Comparison of ENCODE assay signal across 12 mouse cellular contexts in the genomic region with DNA sequence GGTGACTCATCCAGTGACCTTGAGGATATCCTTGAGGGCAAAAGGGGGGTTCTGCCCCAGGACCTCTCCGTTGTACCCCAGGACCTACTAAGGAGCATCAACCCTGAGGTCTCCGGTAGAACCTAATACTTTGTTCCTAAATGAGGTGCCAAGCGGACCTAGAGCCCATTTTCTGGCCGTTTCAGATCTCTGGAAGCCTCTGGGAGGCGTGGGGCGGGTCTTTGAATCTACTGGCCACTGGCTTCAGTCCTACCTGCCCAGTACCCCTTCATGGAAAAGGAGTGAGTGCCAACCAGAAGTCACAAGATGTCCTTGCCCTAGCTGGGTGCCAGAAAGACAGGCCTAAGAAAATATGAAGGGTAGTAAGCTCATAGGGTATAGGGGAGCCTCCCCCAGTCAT. TPM values are rescaled to one million over a fixed set of nuclear protein-coding genes. Genes with fewer than 3 reads are reported as not detected.
A peak's percentile ranks its signal among the peaks of the same experiment; 100 is the strongest.
DNase-seq lines count a peak whose midpoint lies in the region; ATAC-seq and TF ChIP-seq lines count a peak whose summit lies in the region.
"Had no signal": no experiment of that assay in that cellular context is flagged by ENCODE, and none has a peak within 500 bp of the region (broad histone marks: within the 10 kb centered on the region; RNA-seq: fewer than 3 reads in every experiment).

No protein-coding gene starts in this region.

- TF ChIP-seq EP300 in liver, postnatal 0 days (IDR thresholded peaks at IDR 0.05; ENCODE audit: low read depth), result no peak

- peaks cover 8% of the 10 kb centered on the region for H3K79me3 ChIP-seq in C2C12 (ENCODE audit: low read depth)

- peak overlapping the region; percentile 71 for H3K4me3 ChIP-seq in heart, embryonic 11.5 days (ENCODE audit: low read depth, low read length)
- H3K4me3 ChIP-seq in C2C12 (ENCODE audit: insufficient read depth, poor library complexity, severe bottlenecking), result peak overlapping the region; percentile 78
- peak overlapping the region; percentile 59 for H3K4me3 ChIP-seq in forebrain, postnatal 0 days (ENCODE audit: low read depth, low read length)
- H3K4me3 ChIP-seq in liver, postnatal 0 days (ENCODE audit: low read depth, low read length), result peak overlapping the region; percentile 51; the same call in 1 of the 2 replicates

- no peak for TF ChIP-seq CTCF in C2C12 (IDR thresholded peaks at IDR 0.05; ENCODE audit: control insufficient read depth, insufficient read depth, insufficient read length)
- no peak for TF ChIP-seq CTCF in forebrain, postnatal 0 days (IDR thresholded peaks at IDR 0.05; ENCODE audit: low read depth)
- TF ChIP-seq CTCF in liver, postnatal 0 days (IDR thresholded peaks at IDR 0.05; ENCODE audit: low read depth), result no peak

- peaks cover 10% of the 10 kb centered on the region; the same call in 1 of the 2 replicates for H3K4me1 ChIP-seq in heart, embryonic 11.5 days (ENCODE audit: control insufficient read depth, insufficient read depth, low read length)
- no peaks in the 10 kb centered on the region for H3K4me1 ChIP-seq in forebrain, postnatal 0 days (ENCODE audit: insufficient read depth)
- H3K4me1 ChIP-seq in liver, postnatal 0 days (ENCODE audit: insufficient read depth), result peaks cover 5% of the 10 kb centered on the region

- no peaks in the 10 kb centered on the region for H3K27me3 ChIP-seq in heart, embryonic 11.5 days (ENCODE audit: control insufficient read depth, insufficient read depth, low read length)
- no peaks in the 10 kb centered on the region for H3K27me3 ChIP-seq in C2C12 (ENCODE audit: control insufficient read depth, insufficient read depth, insufficient read length)
- no peaks in the 10 kb centered on the region for H3K27me3 ChIP-seq in forebrain, postnatal 0 days (ENCODE audit: insufficient read depth, low read length)
- H3K27me3 ChIP-seq in liver, postnatal 0 days (ENCODE audit: insufficient read depth, low read length), result no peaks in the 10 kb centered on the region

- peaks cover 4% of the 10 kb centered on the region; the same call in 1 of the 2 replicates for H3K36me3 ChIP-seq in heart, embryonic 11.5 days (ENCODE audit: control insufficient read depth, insufficient read depth, low read length)
- peaks cover 37% of the 10 kb centered on the region for H3K36me3 ChIP-seq in C2C12 (ENCODE audit: control insufficient read depth, insufficient read depth)
- no peaks in the 10 kb centered on the region; the same call in none of the 2 replicates for H3K36me3 ChIP-seq in forebrain, postnatal 0 days (ENCODE audit: insufficient read depth)
- no peaks in the 10 kb centered on the region for H3K36me3 ChIP-seq in liver, postnatal 0 days (replicated peaks; ENCODE audit: insufficient read depth, low read length)

- H3K9ac ChIP-seq in heart, embryonic 11.5 days (ENCODE audit: low read depth, low read length), result peak overlapping the region; percentile 31; the same call in 1 of the 2 replicates
- H3K9ac ChIP-seq in forebrain, postnatal 0 days, result no peak overlapping the region
- no peak overlapping the region for H3K9ac ChIP-seq in liver, postnatal 0 days (replicated peaks)

- no peak for DNase-seq in heart, adult 11 months
- DNase-seq in forebrain, postnatal 0 days, result no peak
- DNase-seq in liver, postnatal 0 days, result no peak
- DNase-seq in layer of hippocampus, adult 9-10 months (ENCODE audit: low spot score), result no peak
- DNase-seq in urinary bladder, postnatal 10 days (ENCODE audit: low spot score), result no peak
- DNase-seq: B cell, adult 2 months had no signal

- H3K79me2 ChIP-seq in C2C12 (ENCODE audit: control insufficient read depth, insufficient read depth), result peaks cover 19% of the 10 kb centered on the region

- WGBS in heart, embryonic 11.5 days (ENCODE audit: insufficient replicate concordance), result 42% methylated on average over 6 of the region's 6 CpGs
- 50% methylated on average over 6 of the region's 6 CpGs for WGBS in forebrain, postnatal 0 days
- WGBS in liver, postnatal 0 days (ENCODE audit: insufficient replicate concordance), result 62% methylated on average over 6 of the region's 6 CpGs

- H3K27ac ChIP-seq in heart, embryonic 11.5 days (ENCODE audit: low read depth, low read length), result peak overlapping the region; percentile 29; the same call in 1 of the 2 replicates
- no peak overlapping the region for H3K27ac ChIP-seq in forebrain, postnatal 0 days (ENCODE audit: low read depth, low read length)
- peak overlapping the region; percentile 34; the same call in 1 of the 2 replicates for H3K27ac ChIP-seq in liver, postnatal 0 days (ENCODE audit: low read depth)

- no peak for ATAC-seq in heart, embryonic 11.5 days (replicated peaks; ENCODE audit: insufficient number of reproducible peaks, low FRiP score, low TSS enrichment)
- ATAC-seq in forebrain, postnatal 0 days, result no peak
- no peak for ATAC-seq in liver, postnatal 0 days
- ATAC-seq in CD4-positive, CD25-positive, alpha-beta regulatory T cell, adult 4 months, result no peak

- H3K4me2 ChIP-seq in heart, embryonic 11.5 days, result peak overlapping the region; percentile 81
- peak overlapping the region; percentile 96 for H3K4me2 ChIP-seq in forebrain, postnatal 0 days (ENCODE audit: low read depth)
- peak overlapping the region; percentile 78 for H3K4me2 ChIP-seq in liver, postnatal 0 days (ENCODE audit: low read depth, low read length)

- no peaks in the 10 kb centered on the region for H3K9me3 ChIP-seq in heart, embryonic 11.5 days (replicated peaks; ENCODE audit: control insufficient read depth, low read length)
- no peaks in the 10 kb centered on the region for H3K9me3 ChIP-seq in forebrain, postnatal 0 days (ENCODE audit: low read length)
- no peaks in the 10 kb centered on the region for H3K9me3 ChIP-seq in liver, postnatal 0 days (ENCODE audit: low read length)

- peak overlapping the region; percentile 77 for H3ac ChIP-seq in C2C12 (ENCODE audit: control insufficient read depth, insufficient read length, low read depth)

TF ChIP-seq in C2C12, 6 proteins besides CTCF, POLR2A, EP300 and RAD21:
- TF ChIP-seq MYOG (IDR thresholded peaks at IDR 0.05; ENCODE audit: control insufficient read depth, extremely low read depth, insufficient read length) (no peak), MAX (IDR thresholded peaks at IDR 0.05) (no peak)

RNA-seq across cellular contexts. Expression of a gene that starts 2.5 kb away (rescaled TPM):
- polyA plus RNA-seq in heart, embryonic 11.5 days (2014; fragmentation: Nextera tagmentation; extraction: Ambion mirVana), result 106 and 112 TPM in 2 replicates
- polyA plus RNA-seq in C2C12 (2012; fragmentation: generic; extraction: Trizol), result 86.5 TPM
- 18.4 and 22.0 TPM in 2 replicates for total RNA-seq in forebrain, postnatal 0 days (2014; rRNA removed)
- polyA plus RNA-seq in forebrain, postnatal 0 days (2015; fragmentation: Nextera tagmentation; extraction: Ambion mirVana), result 33.0 and 34.4 TPM in 2 replicates
- polyA plus RNA-seq in liver, postnatal 0 days (2015; fragmentation: Nextera tagmentation; extraction: Ambion mirVana), result 24.9 and 25.0 TPM in 2 replicates
- 10 to 100 TPM; 17.4 to 22.8 TPM for polyA plus RNA-seq in CD4-positive, CD25-positive, alpha-beta regulatory T cell, adult 4 months (2017; shearing (Covaris generic))

RNA-seq across cellular contexts. Expression of a gene that starts 19.6 kb away (rescaled TPM):
- polyA plus RNA-seq in heart, embryonic 11.5 days (2014; fragmentation: Nextera tagmentation; extraction: Ambion mirVana), result not detected in 2 replicates
- polyA plus RNA-seq in C2C12 (2012; fragmentation: generic; extraction: Trizol), result not detected
- 0.38 TPM in 1 of 2 replicates, not detected in the other for total RNA-seq in forebrain, postnatal 0 days (2014; rRNA removed)
- polyA plus RNA-seq in forebrain, postnatal 0 days (2015; fragmentation: Nextera tagmentation; extraction: Ambion mirVana), result not detected in 2 replicates
- polyA plus RNA-seq in liver, postnatal 0 days (2015; fragmentation: Nextera tagmentation; extraction: Ambion mirVana), result not detected in 2 replicates
- polyA plus RNA-seq in CD4-positive, CD25-positive, alpha-beta regulatory T cell, adult 4 months (2017; shearing (Covaris generic)), result not detected
- total RNA-seq: adrenal gland, postnatal 14 days; gastrocnemius, adult 8-10 months had no signal
- polyA plus RNA-seq: urinary bladder, adult 2 months had no signal

RNA-seq across cellular contexts. Expression of a gene that starts 20.3 kb away (rescaled TPM):
- not detected in 2 replicates for polyA plus RNA-seq in heart, embryonic 11.5 days (2014; fragmentation: Nextera tagmentation; extraction: Ambion mirVana)
- not detected for polyA plus RNA-seq in C2C12 (2012; fragmentation: generic; extraction: Trizol)
- not detected in 2 replicates for total RNA-seq in forebrain, postnatal 0 days (2014; rRNA removed)
- polyA plus RNA-seq in forebrain, postnatal 0 days (2015; fragmentation: Nextera tagmentation; extraction: Ambion mirVana), result not detected in 2 replicates
- not detected in 2 replicates for polyA plus RNA-seq in liver, postnatal 0 days (2015; fragmentation: Nextera tagmentation; extraction: Ambion mirVana)
- not detected for polyA plus RNA-seq in CD4-positive, CD25-positive, alpha-beta regulatory T cell, adult 4 months (2017; shearing (Covaris generic))
- total RNA-seq: adrenal gland, postnatal 14 days; gastrocnemius, adult 8-10 months had no signal
- polyA plus RNA-seq: urinary bladder, adult 2 months had no signal

RNA-seq across cellular contexts. Expression of a gene that starts 31.7 kb away (rescaled TPM):
- polyA plus RNA-seq in heart, embryonic 11.5 days (2014; fragmentation: Nextera tagmentation; extraction: Ambion mirVana), result not detected in 2 replicates
- not detected for polyA plus RNA-seq in C2C12 (2012; fragmentation: generic; extraction: Trizol)
- total RNA-seq in forebrain, postnatal 0 days (2014; rRNA removed), result 0.62 TPM in 1 of 2 replicates, not detected in the other
- polyA plus RNA-seq in forebrain, postnatal 0 days (2015; fragmentation: Nextera tagmentation; extraction: Ambion mirVana), result not detected in 2 replicates
- not detected in 2 replicates for polyA plus RNA-seq in liver, postnatal 0 days (2015; fragmentation: Nextera tagmentation; extraction: Ambion mirVana)
- polyA plus RNA-seq in CD4-positive, CD25-positive, alpha-beta regulatory T cell, adult 4 months (2017; shearing (Covaris generic)), result not detected
- total RNA-seq: adrenal gland, postnatal 14 days; gastrocnemius, adult 8-10 months had no signal
- polyA plus RNA-seq: urinary bladder, adult 2 months had no signal

RNA-seq across cellular contexts. Expression of a gene that starts 31.8 kb away (rescaled TPM):
- polyA plus RNA-seq in heart, embryonic 11.5 days (2014; fragmentation: Nextera tagmentation; extraction: Ambion mirVana), result not detected in 2 replicates
- not detected for polyA plus RNA-seq in C2C12 (2012; fragmentation: generic; extraction: Trizol)
- not detected in 2 replicates for total RNA-seq in forebrain, postnatal 0 days (2014; rRNA removed)
- not detected in 2 replicates for polyA plus RNA-seq in forebrain, postnatal 0 days (2015; fragmentation: Nextera tagmentation; extraction: Ambion mirVana)
- polyA plus RNA-seq in liver, postnatal 0 days (2015; fragmentation: Nextera tagmentation; extraction: Ambion mirVana), result not detected in 2 replicates
- not detected for polyA plus RNA-seq in CD4-positive, CD25-positive, alpha-beta regulatory T cell, adult 4 months (2017; shearing (Covaris generic))
- total RNA-seq: adrenal gland, postnatal 14 days; gastrocnemius, adult 8-10 months had no signal
- polyA plus RNA-seq: urinary bladder, adult 2 months had no signal
